Comparison of ENCODE assay signal across 24 mouse cellular contexts in genomic region chr3:83876299-83876698, GRCm38 (mm10).
"Had no signal": no experiment of that assay in that cellular context is flagged by ENCODE, and none has a peak within 500 bp of the region (broad histone marks: within the 10 kb centered on the region; RNA-seq: fewer than 3 reads in every experiment).

No protein-coding gene starts in this region.

- DNase-seq: kidney, adult 11 months; kidney, adult 9 months; kidney, postnatal 36 days; layer of hippocampus, postnatal 36 days; liver, postnatal 0 days; lung, embryonic 14.5 days; midbrain, embryonic 14.5 days; right cerebral cortex, adult 18-20 months; right cerebral cortex, postnatal 14 days; right cerebral cortex, postnatal 4 days; thymus, adult 2 months; thymus, postnatal 14 days; thymus, postnatal 4 days had no signal

- H3K4me3 ChIP-seq: left cerebral cortex, adult 2 months; limb, embryonic 12.5 days; limb, embryonic 15.5 days; midbrain, embryonic 10.5 days; neural tube, embryonic 12.5 days; neural tube, embryonic 15.5 days had no signal

- H3K4me1 ChIP-seq: limb, embryonic 12.5 days; limb, embryonic 15.5 days; midbrain, embryonic 10.5 days; neural tube, embryonic 12.5 days; neural tube, embryonic 15.5 days had no signal

- H3K27me3 ChIP-seq: limb, embryonic 12.5 days; limb, embryonic 15.5 days; neural tube, embryonic 12.5 days; neural tube, embryonic 15.5 days had no signal

- H3K4me2 ChIP-seq: limb, embryonic 12.5 days; limb, embryonic 15.5 days; liver, embryonic 11.5 days; lung, embryonic 14.5 days; neural tube, embryonic 12.5 days; neural tube, embryonic 15.5 days had no signal

- H3K9me3 ChIP-seq: limb, embryonic 15.5 days; midbrain, embryonic 10.5 days; neural tube, embryonic 12.5 days; neural tube, embryonic 15.5 days had no signal

- ATAC-seq: liver, postnatal 0 days; lung, postnatal 0 days had no signal

- H3K9ac ChIP-seq: limb, embryonic 12.5 days; limb, embryonic 15.5 days; liver, embryonic 14.5 days; liver, postnatal 0 days; lung, embryonic 14.5 days; neural tube, embryonic 12.5 days; neural tube, embryonic 15.5 days had no signal

- H3K36me3 ChIP-seq: limb, embryonic 12.5 days; limb, embryonic 15.5 days; midbrain, embryonic 10.5 days; neural tube, embryonic 12.5 days; neural tube, embryonic 15.5 days had no signal

- H3K27ac ChIP-seq: left cerebral cortex, adult 2 months; limb, embryonic 12.5 days; limb, embryonic 15.5 days; liver, embryonic 14.5 days; macrophage; midbrain, embryonic 10.5 days; neural tube, embryonic 12.5 days; neural tube, embryonic 15.5 days; stomach, postnatal 0 days had no signal
